Mouse (Mus musculus) adrenal gland, postnatal 36 days (tissue): ENCODE measurements around the gene Hnrnpab. TPM values are rescaled to one million over a fixed set of nuclear protein-coding genes. Genes with fewer than 3 reads are reported as not detected.
"Not testable (repeated sequence)": the region's sequence is repeated elsewhere in the genome, so short reads cannot be mapped to it uniquely, and the experiment has no call there.

Experiments
- DNase-seq, 2 experiments: peaks; one replicate each; pipeline ENCODE4 v3.0.0; 2021; ENCODE audit warnings: mixed read lengths in 1 of 2
- total RNA-seq, 2 experiments: library from RNA; stranded (reverse); gene quantifications; 2 replicates each; pipeline ENCODE4 v1.2.3; 2021

The Hnrnpab gene
- total RNA-seq, 2 experiments from 2014 or later, result 315 to 322 TPM

DNA sequence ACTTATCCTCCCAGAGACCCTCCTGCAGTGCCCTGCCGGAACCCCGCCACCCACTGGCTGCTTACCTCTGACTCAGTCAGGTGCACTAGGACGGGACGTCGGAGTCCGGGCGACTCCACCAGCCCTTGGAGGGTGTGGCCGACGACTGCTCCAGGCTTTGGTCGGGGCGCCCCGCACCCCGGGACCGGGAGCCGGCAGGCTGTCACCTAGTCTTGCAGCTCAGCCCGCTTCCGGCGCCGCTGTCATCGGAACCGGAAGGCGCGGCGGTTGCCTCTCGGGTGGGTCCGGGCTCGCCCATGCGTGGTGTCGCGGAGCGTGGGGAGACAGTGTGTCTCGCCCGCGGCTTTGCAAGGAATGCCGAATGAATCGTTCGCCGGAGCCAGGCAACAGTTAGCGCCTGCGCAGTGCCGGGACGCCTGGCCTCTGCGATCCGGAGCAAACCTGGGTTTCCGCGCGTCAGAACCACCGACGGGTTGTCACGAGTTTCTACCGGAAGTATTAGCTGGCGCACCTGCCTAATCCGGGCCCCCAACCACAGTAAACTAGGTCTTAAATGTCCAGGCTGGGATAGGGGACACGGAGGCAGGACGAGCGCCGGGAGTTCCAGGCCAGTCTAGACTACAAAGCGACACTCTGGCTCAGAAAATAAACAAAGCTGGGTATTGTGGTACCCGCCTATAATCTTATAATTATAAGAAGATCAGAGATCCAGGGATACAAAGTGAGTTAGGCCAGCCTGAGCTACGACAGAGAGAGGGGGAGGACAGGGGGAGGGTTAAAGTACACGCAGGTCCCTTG, 29.1 kb upstream of the Hnrnpab start, which contains the start of gene Rmnd5b:
Gene Rmnd5b (minus strand): TSS at position 372 of the 798 bp plus-strand sequence.
- DNase-seq, result peak; percentile 92 to 94

DNA sequence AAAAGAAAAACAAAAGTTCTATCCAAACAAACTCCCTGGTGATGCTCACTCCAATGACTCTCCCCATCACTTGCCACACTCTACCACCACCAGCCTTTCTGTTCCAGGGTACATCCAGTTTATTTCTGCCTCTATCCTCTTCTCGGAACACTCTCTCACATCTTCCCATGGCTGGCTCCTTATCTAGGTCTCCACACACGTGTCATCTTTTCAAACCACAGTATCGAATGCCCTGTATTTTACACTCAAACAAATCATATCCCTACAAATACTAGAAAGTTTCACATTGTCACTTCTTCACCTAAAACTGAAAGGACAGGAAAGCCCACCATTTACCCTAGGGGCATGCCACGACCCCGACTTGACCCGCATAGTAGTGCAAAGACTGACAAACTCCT, 28.5 kb upstream of the Hnrnpab start:
- DNase-seq, result no peak

DNA sequence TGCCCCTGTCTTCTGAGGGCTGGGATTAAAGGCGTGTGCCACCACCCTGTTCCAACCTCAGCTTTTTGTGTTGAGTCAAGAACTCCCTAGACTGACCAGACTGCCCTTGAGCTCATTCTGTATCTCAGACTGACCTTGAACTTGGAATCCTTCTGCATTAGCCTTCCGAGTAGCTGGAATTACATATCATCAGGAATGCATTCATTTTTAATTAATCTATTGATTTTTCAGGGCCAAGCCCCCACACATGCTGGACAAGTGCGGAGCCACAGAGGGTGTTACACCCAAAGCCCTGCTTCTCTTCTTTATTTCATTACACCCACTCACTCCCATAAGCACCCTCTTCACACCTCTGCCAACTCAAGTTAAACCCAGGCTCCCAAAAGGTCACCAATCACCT, 27.1 kb upstream of the Hnrnpab start:
- DNase-seq, result no peak

DNA sequence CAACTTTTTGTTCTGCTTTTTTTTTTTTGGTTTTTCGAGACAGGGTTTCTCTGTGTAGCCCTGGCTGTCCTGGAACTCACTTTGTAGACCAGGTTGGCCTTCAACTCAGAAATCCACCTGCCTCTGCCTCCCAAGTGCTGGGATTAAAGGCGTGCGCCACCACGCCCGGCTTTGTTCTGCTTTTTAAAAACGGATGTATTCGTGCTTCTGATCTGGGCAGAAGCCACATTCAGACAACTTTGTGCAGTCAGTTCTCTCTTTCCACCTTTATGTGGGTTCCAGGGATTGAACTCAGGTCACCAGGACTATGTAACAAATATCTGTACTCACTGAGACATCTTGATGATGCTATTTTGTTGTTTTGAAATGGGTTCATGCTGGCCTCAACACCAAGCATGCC, 26.6 kb upstream of the Hnrnpab start:
- not testable (repeated sequence) for DNase-seq

DNA sequence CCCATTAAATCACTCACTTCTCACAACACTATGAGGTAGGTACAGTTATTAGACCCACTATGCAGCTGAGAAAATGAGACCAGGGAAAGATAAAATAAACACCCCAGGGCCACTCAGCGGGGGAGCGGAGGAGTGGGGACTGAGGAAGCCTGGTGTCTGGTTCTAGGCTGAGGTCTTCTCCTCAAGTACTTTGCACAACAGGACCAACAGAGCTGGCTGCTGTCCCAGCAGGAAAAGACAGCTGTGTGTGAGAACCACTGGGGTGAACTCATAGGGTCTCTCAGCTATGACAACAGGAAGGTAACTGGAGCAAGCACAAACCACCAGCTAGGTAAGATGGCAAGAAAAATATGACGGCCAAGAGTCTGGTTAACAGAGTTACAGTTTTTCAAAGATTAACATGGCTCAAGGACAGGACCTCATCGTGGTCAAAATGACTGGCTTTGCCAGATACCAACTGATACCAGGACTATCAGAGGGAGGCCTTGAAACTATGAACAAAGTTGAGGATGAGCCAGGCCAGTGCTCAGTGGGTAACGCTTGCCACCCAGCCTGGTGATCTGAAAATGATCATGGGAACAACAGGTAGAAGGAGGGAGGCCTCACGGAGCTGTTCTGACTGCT, 25.6 kb upstream of the Hnrnpab start:
- peak in 1 of 2 experiments; percentile 35 for DNase-seq

DNA sequence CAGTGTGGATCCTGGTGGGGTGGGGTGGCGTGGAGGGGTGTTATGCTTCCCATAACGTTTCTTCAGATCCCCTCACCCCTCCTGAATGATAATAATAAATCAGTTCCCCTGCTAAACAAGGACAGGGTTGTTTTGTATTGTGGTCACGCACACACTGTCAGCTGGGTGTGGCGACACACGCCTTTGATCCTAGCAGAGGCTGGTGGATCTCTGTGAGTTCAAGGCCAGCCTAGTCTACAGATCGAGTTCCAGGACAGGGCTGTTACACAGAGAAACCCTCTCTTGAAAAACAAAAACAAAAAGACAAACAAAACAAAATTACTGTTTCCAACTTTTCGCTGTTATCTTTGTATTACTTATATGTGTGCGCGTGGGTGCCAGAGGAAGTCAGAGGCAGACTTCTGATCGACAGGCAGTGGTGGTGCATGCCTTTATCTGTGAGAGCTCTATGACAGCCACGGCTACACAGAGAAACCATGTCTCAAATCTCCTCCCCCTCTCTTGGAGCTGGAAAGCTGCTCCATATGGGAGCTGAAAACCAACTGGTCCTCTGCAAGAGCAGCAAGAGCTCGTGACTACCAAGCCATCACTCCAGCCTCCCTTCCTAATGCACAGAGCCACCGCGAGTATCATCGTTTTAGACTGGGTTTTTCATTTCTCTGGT, 23.1 kb upstream of the Hnrnpab start:
- no peak for DNase-seq

DNA sequence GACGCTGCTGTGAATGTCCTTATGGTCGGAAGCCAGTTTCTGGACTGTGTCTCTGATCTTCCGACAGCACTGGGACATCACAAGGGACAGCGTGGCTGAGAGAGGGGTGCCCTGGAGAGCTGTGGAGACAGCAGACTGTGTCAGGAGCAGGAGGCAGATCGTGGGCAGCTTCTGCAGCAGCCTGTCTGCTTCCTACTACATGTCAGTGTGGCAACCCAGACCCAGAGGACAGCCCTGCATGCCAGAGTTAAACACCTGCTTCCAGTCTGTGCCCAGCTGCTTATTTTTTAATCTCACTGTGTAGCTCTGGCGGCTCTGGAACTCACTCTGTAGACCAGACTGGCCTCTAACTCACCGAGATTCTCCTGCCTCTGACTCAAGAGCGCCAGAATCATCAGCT, 21.3 kb upstream of the Hnrnpab start:
- no peak for DNase-seq

DNA sequence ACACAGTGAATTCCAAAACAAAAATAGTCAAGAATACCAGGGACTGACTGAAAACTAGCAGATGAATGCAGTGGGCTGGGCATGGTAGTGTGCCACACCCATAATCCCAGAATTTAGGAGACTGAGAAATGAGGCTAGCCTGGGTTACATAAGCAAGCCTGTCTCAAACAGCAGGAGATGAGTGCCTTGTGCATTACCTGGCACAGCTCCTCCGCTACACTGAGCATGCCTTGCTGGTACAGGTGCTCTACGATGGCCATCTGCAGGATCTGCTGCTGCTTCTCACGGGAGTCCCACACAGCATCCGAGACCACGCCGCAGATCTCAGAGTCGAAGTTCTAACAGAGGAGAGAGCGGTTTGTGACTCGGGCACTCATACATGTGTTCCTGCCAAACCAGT, 20.8 kb upstream of the Hnrnpab start:
- DNase-seq, result no peak

DNA sequence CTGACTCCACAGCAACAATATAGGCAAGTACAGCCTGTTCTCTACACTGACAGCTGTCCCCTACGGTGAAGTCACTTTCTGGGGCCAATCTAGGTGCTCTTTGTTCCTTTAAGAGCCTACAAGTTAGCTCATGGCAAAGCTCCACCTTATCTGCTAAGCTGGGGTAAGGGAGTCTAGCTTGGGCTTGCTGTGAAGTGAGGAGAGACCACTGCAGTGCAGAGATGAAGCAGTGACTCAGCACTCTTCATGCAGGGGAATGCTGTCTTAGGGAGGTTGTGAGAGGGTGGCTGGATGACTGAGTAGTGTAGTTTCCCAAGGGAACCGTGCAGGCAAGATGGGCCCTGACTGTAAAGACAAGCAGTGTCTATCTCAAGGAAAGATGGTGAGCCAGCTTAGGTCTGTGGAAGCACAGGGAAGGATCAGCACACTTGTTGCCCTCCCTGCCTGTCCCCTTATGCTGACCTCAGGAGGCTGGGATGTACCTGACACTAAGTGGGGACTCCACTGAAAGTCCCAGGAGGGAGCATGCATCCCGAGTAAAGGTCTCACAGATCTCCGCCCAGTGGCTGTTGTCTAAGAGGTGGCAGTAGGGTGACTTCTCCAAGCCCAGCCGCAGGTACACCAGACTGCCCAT, 18.7 kb upstream of the Hnrnpab start:
- DNase-seq, result no peak

DNA sequence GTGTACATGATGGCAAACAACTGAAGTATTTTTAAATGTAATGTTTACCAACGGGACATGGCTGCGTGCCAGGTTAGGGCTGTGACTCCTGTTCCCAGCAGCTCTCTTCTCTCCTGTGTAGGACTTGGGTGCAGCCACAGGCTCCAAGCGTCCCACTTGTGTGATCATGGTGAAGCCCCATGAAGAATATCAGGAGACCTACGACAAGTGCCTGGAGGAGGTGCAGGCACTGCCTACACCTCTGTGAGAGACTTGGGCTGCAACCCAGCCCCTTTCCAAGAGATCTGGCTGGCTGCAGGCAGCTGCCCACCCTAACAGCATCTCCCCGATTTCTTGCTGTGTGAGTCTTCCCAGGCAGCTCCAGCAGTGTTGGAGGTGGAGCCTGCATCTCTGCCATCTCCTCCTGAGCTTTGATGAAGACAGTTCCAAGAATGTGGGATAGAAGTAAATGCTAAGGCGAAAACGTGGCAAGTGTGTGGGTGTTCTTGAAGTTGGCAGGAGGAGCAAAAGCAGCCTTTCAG, 16.4 kb upstream of the Hnrnpab start:
- no peak for DNase-seq

DNA sequence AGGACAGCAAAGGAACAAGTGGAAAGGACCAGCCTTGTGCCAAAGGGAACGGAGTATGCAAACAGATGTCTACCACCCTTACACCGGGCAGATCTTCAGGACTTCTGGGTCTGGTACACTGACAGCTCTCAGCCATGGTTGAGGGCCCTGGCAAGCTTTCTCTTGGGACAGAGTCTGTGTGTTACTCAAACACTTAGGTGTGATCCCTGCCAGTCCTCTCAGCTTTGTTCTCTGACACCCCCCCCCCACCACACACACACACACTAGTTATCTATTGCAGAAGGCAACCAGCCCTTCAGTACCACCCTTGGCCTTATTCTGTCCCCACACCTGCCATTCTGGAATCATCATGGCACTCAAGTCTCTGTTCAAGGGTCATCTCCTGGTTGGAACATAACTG, 15.1 kb upstream of the Hnrnpab start:
- no peak for DNase-seq

DNA sequence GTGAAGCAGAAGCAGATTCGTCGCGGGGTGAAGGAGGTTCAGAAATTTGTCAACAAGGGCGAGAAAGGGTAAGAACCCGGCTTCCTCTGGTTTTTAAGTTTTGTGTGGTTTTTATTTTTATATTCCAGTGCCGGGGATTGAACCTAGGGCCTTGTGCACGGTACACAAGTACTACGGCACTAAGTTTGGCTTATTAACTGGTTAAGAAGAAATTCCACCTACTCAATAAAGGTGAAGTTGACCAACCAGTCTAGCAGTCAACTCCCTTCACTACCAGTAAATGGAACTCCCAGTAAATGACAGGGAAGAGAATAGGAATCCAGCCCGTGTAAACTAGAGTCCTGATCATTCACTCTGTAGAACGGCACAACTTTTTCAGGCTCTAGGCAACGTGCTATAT, 13.4 kb upstream of the Hnrnpab start:
- DNase-seq, result no peak

DNA sequence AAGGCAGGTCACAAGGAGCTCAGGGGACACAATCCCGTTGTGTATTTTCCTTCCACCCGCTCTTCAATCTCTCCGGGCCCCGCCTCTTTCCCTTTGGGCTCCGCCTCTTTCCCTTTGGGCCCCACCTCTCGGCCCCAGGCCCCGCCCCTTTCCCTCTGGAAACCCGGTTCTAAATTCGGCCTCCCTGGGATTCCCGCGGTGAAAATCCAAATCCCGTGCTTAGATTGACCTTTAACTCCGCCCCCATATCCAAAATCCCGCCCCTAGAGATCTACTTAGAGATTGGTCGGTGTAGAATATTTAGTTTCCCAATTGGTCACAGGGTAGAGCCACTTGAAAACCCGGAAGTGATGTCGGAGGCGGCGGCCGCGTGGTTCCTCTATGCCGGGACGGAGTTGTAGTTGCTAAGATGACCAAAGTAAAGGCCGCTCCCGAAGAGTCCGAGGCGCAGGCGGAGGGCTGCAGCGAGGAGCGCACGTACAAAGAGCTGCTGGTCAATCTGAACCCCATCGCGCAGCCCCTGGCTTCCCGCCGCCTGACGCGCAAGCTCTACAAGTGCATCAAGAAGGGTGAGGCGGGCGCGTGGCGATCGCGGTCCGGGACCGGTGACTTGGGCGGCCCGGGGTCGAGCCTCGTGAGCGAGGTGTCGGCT, 12.9 kb upstream of the Hnrnpab start, which contains the start of gene Nhp2:
Gene Nhp2 (plus strand): TSS at position 327 of the 652 bp plus-strand sequence.
- DNase-seq, result peak; percentile 94 to 97

DNA sequence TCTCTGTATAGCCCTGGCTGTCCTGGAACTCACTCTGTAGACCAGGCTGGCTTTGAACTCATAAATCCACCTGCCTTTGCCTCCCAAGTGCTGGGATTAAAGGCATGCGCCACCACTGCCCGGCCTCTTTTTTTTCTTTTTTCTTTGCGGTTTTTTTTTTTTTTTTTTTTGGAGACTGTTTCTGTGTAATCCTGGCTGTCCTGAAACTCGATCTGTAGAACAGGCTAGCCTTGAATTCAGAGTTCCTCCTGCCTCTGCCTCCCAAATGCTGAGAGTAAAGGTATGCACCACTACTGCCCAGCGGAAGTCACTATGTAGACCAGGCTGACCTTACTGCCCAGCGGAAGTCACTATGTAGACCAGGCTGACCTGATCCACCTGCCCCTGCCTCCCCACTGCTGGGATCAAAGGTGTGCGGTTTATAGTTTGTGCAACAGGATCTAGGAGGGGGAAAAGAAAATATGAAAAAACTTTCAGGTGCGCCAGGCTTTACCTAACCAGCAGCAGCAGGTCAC, 12.3 kb upstream of the Hnrnpab start:
- no peak for DNase-seq

DNA sequence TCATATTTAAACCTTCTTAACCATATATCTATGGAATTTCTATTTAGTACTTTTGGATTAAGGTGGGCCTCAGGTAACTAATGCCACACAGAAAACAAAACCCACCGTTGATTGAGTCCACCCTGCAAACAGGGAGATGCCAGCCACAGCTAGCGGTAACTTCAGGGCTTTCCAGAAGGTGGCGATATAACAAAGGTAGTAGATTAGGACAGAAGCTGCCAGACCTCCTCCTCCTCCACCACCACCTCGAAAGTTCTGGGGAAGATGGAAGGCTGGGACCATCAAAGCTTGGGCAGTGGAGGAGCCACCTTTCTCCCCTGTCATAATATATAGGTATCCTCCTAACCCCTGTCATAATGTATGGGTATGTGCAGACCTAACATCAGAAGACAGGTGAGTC, 11.0 kb upstream of the Hnrnpab start:
- DNase-seq, result peak; percentile 73 to 75

DNA sequence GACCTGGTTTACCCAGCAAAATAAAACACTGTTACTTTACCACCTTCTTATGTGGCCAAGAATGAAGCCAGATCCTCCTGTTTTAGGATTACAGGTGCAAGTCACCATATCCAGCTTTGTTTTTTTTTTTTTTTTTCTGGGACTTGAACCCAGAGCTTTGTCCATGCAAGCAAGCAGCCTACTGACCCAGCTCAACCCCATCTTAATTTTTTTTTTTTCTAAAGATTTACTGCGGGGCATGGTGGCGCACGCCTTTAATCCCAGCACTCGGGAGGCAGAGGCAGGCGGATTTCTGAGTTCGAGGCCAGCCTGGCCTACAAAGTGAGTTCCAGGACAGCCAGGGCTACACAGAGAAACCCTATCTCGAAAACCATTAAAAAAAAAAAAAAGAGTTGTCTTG, 9.5 kb upstream of the Hnrnpab start:
- DNase-seq, result not testable (repeated sequence)

DNA sequence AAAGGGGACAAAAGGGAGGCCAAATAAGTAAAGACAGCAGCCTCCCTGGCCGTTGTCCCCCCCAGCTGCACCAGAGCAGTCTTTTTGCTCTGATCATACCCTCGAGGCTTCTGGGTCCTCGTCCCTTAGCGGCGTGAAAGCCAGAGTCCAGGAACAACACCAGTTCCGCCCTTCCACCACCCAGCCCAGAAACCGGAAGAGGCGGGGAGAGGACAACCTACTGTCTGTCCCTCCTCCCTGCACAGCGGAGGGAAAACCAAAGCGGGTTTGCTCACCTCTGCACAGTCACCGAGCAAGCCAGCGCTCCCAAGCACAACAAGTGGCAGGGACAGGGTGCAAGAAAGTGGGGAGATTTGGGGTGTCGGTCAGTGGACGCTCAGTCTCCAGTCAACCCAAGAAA, 9.0 kb upstream of the Hnrnpab start:
- DNase-seq, result peak; percentile 89 to 91

DNA sequence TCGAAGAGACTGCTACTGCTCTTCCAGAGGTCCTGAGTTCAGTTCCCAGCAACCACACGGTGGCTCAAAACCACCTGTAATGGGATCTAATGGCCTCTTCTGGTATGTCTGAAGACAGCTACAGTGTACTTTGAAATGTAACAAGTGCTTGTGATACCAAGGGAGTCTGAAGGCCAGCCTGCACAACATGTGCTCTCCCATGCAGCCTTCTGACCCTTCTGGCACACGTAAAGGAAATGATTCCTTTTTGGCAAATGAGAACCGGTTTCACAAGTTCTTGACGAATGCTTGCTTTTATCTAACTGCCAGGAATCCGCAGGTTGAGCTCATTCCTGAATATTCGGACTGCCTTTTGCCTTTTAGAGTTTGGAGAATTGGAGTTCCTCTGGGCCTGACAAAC, 8.5 kb upstream of the Hnrnpab start:
- DNase-seq, result peak in 1 of 2 experiments; percentile 35

DNA sequence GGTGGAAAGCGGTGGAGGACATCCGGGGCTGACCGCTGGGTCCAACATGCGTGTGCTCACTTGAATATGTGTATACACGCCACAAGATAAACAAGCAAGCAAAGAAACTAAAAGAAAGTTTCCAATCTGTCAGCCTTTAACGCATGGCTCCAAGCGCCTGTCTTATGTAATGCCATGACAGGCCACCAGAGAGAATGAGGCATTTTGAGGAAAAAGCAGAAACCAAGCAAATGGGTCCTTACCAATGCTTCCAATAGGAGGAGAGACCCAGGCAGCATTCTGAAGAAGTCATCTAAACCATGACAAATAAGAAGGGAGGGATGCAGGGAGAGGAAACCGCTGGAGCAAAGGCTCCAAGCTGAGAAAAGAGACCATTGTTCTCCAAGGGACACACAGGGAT, 7.6 kb upstream of the Hnrnpab start:
- no peak for DNase-seq

DNA sequence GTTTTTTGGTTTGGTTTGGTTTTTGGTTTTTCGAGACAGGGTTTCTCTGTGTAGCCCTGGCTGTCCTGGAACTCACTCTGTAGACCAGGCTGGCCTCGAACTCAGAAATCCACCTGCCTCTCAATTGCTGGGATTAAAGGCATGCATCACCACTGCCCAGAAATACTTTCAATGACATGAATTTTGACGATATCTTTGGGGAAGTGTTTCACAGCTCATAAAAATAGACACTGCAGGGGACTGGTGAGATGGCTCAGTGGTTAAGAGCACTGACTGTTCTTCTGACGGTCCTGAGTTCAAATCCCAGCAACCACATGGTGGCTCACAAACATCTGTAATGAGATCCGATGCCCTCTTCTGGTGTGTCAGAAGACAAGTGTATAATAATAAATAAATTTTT, 3.3 kb upstream of the Hnrnpab start:
- not testable (repeated sequence) for DNase-seq

DNA sequence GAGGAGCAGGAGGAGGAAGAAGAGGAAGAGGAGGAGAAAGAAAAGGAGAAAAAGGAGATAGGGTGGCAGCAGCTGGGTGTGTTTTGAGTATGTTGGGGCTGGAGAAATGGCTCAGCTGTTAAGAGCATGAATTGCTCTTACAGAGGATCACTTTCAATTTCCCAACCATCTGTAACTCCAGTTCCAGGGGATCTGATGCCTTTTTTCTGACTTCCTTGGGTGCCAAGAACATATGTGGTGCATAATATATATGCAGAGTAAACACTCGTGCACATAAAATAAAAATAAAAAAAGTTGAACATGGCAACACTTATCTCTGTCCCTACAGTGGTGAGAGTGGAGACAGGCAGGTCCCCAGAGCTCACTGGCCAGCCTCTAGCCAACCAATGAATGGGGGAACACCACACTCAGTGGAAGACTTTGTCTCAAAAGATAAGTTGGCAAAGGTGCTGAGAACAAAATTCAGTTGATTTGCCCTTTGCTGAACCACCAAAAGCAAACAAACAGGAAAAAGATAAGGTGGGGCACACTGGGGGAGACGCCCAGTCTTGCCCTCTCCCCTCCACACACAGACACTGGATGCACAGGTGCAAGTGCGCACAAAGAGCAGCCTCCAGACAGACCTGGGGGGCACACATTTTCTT, 2.7 kb upstream of the Hnrnpab start:
- DNase-seq, result no peak
